Mouse (Mus musculus) cerebellum, adult 2 months (tissue): ENCODE results near the gene Gtpbp8.

Experiments used
- CTCF ChIP-seq: fragments of 200-500 bp; IDR thresholded peaks from 2 replicates; pipeline ENCODE4 v1.5.1; 2011; ENCODE audit warnings: low read depth, mild to moderate bottlenecking, control low read depth, low read length, moderate library complexity, borderline replicate concordance; ENCODE audit not compliant: insufficient read depth
- POLR2A ChIP-seq: fragments of 200-500 bp; IDR thresholded peaks from 2 replicates; pipeline ENCODE4 v1.6.1; 2011; ENCODE audit warnings: low read length, control low read depth, borderline replicate concordance; ENCODE audit not compliant: insufficient read depth

DNA sequence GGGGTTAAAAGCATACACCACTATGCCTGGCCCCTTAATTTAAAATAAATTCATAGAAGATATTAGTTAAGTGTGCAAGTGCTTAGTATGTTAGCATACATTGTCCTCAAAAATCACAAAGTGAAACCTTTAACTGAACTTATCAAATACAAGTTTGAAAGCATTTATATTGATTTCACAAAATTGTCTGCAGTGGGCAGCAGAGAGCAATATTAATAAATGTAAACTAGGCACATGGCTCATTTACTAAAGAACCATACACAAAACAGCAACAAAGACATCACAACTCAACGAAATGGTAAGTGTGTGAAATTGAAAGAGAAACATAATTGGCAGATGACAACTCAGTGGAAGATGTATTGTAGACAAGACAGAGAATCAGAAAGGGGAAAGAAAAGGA is 15.6 kb upstream of the Gtpbp8 start:
- no peak for TF ChIP-seq CTCF
- no peak for TF ChIP-seq POLR2A
